Mouse (Mus musculus): ENCODE measurements around the gene Sirt6.

DNA sequence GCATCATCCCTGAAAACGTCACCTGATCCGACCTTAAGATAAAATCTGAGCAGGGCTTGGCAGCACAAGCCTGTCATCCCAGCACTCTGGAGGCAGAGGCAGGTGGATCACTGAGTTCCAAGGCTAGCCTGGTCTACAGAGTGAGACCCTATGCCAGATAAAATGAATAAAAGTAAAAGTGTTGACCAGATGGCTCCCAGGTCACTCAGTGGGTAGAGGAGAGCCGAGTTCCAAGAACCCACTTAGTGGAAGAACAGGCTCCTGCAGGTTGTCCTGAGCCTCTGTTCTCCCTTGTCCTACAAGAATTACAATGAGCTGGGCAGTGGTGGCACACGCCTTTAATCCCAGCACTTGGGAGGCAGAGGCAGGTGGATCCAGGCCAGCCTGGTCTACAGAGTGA lies 34.4 kb downstream of the Sirt6 start:
- TF ChIP-seq CTCF (IDR thresholded peaks at IDR 0.05; ENCODE audit: low read depth), result no peak
- no peak for TF ChIP-seq EP300 (IDR thresholded peaks at IDR 0.05; ENCODE audit: low read depth)

Measured in heart, postnatal 0 days (tissue).